Mouse (Mus musculus) kidney, adult 2 months (tissue): ENCODE data around the gene Cacna1d.

ENCODE experiments used
- CTCF ChIP-seq: fragments of 200-500 bp; conservative IDR thresholded peaks from 2 replicates; pipeline ENCODE4 v1.5.1; 2011; ENCODE audit warnings: low read depth, mild to moderate bottlenecking, control low read depth, low read length, moderate library complexity, mixed read lengths; ENCODE audit not compliant: insufficient read depth, insufficient read length
- POLR2A ChIP-seq: fragments of 200-500 bp; IDR thresholded peaks from one replicate; pipeline ENCODE4 v1.6.1; 2011; ENCODE audit warnings: low read depth, low read length, control low read depth

DNA sequence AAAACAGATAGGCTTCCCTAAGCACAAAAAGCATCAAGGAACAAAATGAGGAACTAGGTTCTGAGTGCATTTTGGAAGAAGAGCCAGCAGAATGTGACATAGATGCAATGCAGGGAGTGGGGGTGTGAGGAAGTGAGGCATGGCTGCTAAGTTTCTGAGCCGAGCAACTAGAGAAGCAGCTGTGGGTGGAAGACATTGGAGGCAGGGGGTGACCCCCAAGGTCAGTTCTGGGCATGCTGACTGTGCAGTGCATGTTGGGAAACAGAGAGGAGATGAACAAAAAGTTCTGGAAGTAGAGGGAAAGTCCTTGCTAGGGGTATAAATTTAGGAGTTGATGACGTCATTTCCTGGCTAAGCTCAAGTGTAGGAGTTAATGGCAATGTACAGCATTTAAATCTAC, 33.4 kb downstream of the Cacna1d start:
- TF ChIP-seq CTCF (no peak), POLR2A (no peak)
